Mouse (Mus musculus) midbrain, embryonic 13.5 days (tissue): ENCODE data around the gene Ubtfl1. TPM values are rescaled to one million over a fixed set of nuclear protein-coding genes. Genes with fewer than 3 reads are reported as not detected.
"Not testable (repeated sequence)": the region's sequence is repeated elsewhere in the genome, so short reads cannot be mapped to it uniquely, and the experiment has no call there.

Experiments
- ATAC-seq: fragments of 200-750 bp; cut with Nextera tagmentation; 2 replicates; pipeline ENCODE4 v1.8.0; 2017; ENCODE audit warnings: mild to moderate bottlenecking, moderate TSS enrichment, moderate library complexity
- H3K27ac ChIP-seq: fragments of 300-500 bp; sonication (generic); 2 replicates; pipeline ENCODE4 v1.5.1; 2015; ENCODE audit warnings: inconsistent platforms, mild to moderate bottlenecking, moderate library complexity
- H3K27me3 ChIP-seq: fragments of 300-500 bp; sonication (generic); 2 replicates; pipeline ENCODE4 v1.6.1; 2015; ENCODE audit warnings: mild to moderate bottlenecking, inconsistent platforms
- H3K36me3 ChIP-seq: fragments of 300-500 bp; sonication (generic); 2 replicates; pipeline ENCODE4 v1.6.1; 2015; ENCODE audit warnings: mild to moderate bottlenecking, inconsistent platforms
- H3K4me1 ChIP-seq: fragments of 300-500 bp; sonication (generic); replicated peaks from 2 replicates; pipeline ENCODE4 v1.6.1; 2015; ENCODE audit warnings: inconsistent platforms
- H3K4me2 ChIP-seq: fragments of 300-500 bp; sonication (generic); replicated peaks from 2 replicates; pipeline ENCODE4 v1.6.1; 2015; ENCODE audit warnings: moderate library complexity, mild to moderate bottlenecking, inconsistent platforms
- H3K4me3 ChIP-seq: fragments of 300-500 bp; sonication (generic); replicated peaks from 2 replicates; pipeline ENCODE4 v1.5.1; 2015; ENCODE audit warnings: mild to moderate bottlenecking, inconsistent platforms
- H3K9ac ChIP-seq: fragments of 300-500 bp; sonication (generic); replicated peaks from 2 replicates; pipeline ENCODE4 v1.6.1; 2015; ENCODE audit warnings: mild to moderate bottlenecking, inconsistent platforms
- H3K9me3 ChIP-seq: fragments of 300-500 bp; sonication (generic); 2 replicates; pipeline ENCODE4 v1.6.1; 2016; ENCODE audit warnings: mild to moderate bottlenecking, inconsistent platforms
- WGBS: fragments of 180-500 bp; shearing (Covaris S2); methylation state at CpG from one replicate; pipeline ENCODE4 v1.1.7; 2015; 5-methylcytosine and 5-hydroxymethylcytosine counted together
- microRNA-seq: library from miRNA; unstranded; fragments of <30 nt; microRNA quantifications from one replicate; pipeline ENCODE4, GENCODE M21; 2016
- polyA plus RNA-seq: library from polyadenylated mRNA; unstranded; fragments of >200 nt; fragmentation: Nextera tagmentation; extraction: Ambion mirVana; gene quantifications from 2 replicates; pipeline ENCODE4 v1.2.1, GENCODE M21; 2015

The Ubtfl1 gene
- polyA plus RNA-seq, result not detected in 2 replicates

GRCm38 (mm10) chr9:18404118-18404517, at the start of gene Ubtfl1:
Gene Ubtfl1, plus strand, starts transcription at chr9:18404418.
- no peak for ATAC-seq

GRCm38 (mm10) chr9:18373026-18373425, 31.2 kb upstream of the Ubtfl1 start:
- not testable (repeated sequence) for H3K9ac ChIP-seq, H3K27ac ChIP-seq, H3K9me3 ChIP-seq, ATAC-seq, H3K4me2 ChIP-seq, H3K4me1 ChIP-seq, H3K36me3 ChIP-seq, H3K27me3 ChIP-seq, H3K4me3 ChIP-seq
- WGBS, result 84% methylated on average over 1 of the region's 1 CpGs

More at GRCm38 (mm10) chr9:18404118-18404517, at the start of gene Ubtfl1:
- no peaks in the 10 kb centered on the region for H3K4me1 ChIP-seq
- no peak within 1 kb of the TSS for H3K4me3 ChIP-seq
- H3K27me3 ChIP-seq, result no peaks in the 10 kb centered on the region
- no peaks in the 10 kb centered on the region for H3K9me3 ChIP-seq
- WGBS, result 58% methylated on average over 1 of the region's 1 CpGs
- H3K27ac ChIP-seq, result no peak within 1 kb of the TSS
- no peaks in the 10 kb centered on the region for H3K36me3 ChIP-seq
- H3K9ac ChIP-seq, result no peak within 1 kb of the TSS
- no peak within 1 kb of the TSS for H3K4me2 ChIP-seq

GRCm38 (mm10) chr9:18385782-18386181, 18.4 kb upstream of the Ubtfl1 start:
- H3K4me3 ChIP-seq, result no peak overlapping the region
- no peaks in the 10 kb centered on the region for H3K4me1 ChIP-seq
- H3K27ac ChIP-seq, result no peak overlapping the region
- no peak overlapping the region for H3K9ac ChIP-seq
- H3K9me3 ChIP-seq, result no peaks in the 10 kb centered on the region
- ATAC-seq, result no peak
- WGBS, result 41% methylated on average over 6 of the region's 6 CpGs
- no peaks in the 10 kb centered on the region for H3K27me3 ChIP-seq
- no peak overlapping the region for H3K4me2 ChIP-seq
- H3K36me3 ChIP-seq, result no peaks in the 10 kb centered on the region

GRCm38 (mm10) chr9:18399629-18400028, 4.6 kb upstream of the Ubtfl1 start:
- no peak for ATAC-seq
- H3K36me3 ChIP-seq, result no peaks in the 10 kb centered on the region
- H3K9me3 ChIP-seq, result no peaks in the 10 kb centered on the region
- H3K4me3 ChIP-seq, result no peak overlapping the region
- H3K4me1 ChIP-seq, result no peaks in the 10 kb centered on the region
- no peak overlapping the region for H3K27ac ChIP-seq
- no peak overlapping the region for H3K9ac ChIP-seq
- no peaks in the 10 kb centered on the region for H3K27me3 ChIP-seq
- WGBS, result 69% methylated on average over 1 of the region's 1 CpGs
- no peak overlapping the region for H3K4me2 ChIP-seq

- not testable (repeated sequence) for ATAC-seq, H3K4me2 ChIP-seq, H3K4me3 ChIP-seq, H3K27me3 ChIP-seq, H3K9ac ChIP-seq, H3K27ac ChIP-seq, H3K36me3 ChIP-seq, H3K4me1 ChIP-seq, H3K9me3 ChIP-seq
- WGBS, result 73% methylated on average over 2 of the region's 2 CpGs
These were observed 1.3 kb upstream of the Ubtfl1 start, which contains the start of gene Naalad2 for GRCm38 (mm10) chr9:18402895-18403294. Gene Naalad2, minus strand, starts transcription at chr9:18402995.

- H3K9me3 ChIP-seq, H3K4me2 ChIP-seq, H3K9ac ChIP-seq, ATAC-seq, H3K27me3 ChIP-seq, H3K4me1 ChIP-seq, H3K36me3 ChIP-seq, H3K27ac ChIP-seq, H3K4me3 ChIP-seq: not testable (repeated sequence)
- 83% methylated on average over 4 of the region's 4 CpGs for WGBS
These were observed 8.2 kb downstream of the Ubtfl1 start for GRCm38 (mm10) chr9:18412371-18412770.

- Histone ChIP-seq H3K9ac (no peak within 1 kb of the TSS), H3K4me1 (no peaks in the 10 kb centered on the region)
These were observed 26.1 kb downstream of the Ubtfl1 start, which contains the start of gene Mbd3l2 for GRCm38 (mm10) chr9:18430354-18430753. Gene Mbd3l2, plus strand, starts transcription at chr9:18430654.

GRCm38 (mm10) chr9:18431687-18432086, 27.5 kb downstream of the Ubtfl1 start:
- H3K4me3 ChIP-seq, result no peak overlapping the region
- no peak overlapping the region for H3K4me2 ChIP-seq
- H3K27ac ChIP-seq, result no peak overlapping the region
- WGBS, result 92% methylated on average over 10 of the region's 10 CpGs
- ATAC-seq, result no peak
- no peaks in the 10 kb centered on the region for H3K27me3 ChIP-seq
- no peaks in the 10 kb centered on the region for H3K4me1 ChIP-seq
- H3K9me3 ChIP-seq, result no peaks in the 10 kb centered on the region
- H3K36me3 ChIP-seq, result no peaks in the 10 kb centered on the region
- no peak overlapping the region for H3K9ac ChIP-seq

More at GRCm38 (mm10) chr9:18430354-18430753, 26.1 kb downstream of the Ubtfl1 start, which contains the start of gene Mbd3l2:
- H3K4me2 ChIP-seq, result no peak within 1 kb of the TSS
- no peak within 1 kb of the TSS for H3K4me3 ChIP-seq
- no peak for ATAC-seq
- no peaks in the 10 kb centered on the region for H3K9me3 ChIP-seq
- H3K27me3 ChIP-seq, result no peaks in the 10 kb centered on the region
- H3K36me3 ChIP-seq, result no peaks in the 10 kb centered on the region
- no peak within 1 kb of the TSS for H3K27ac ChIP-seq

- no peak for ATAC-seq
- H3K4me3 ChIP-seq, result no peak overlapping the region
- peaks cover 5% of the 10 kb centered on the region; the same call in 1 of the 2 replicates for H3K9me3 ChIP-seq
- WGBS, result 80% methylated on average over 4 of the region's 4 CpGs
- H3K4me2 ChIP-seq, result no peak overlapping the region
- no peak overlapping the region for H3K27ac ChIP-seq
- H3K9ac ChIP-seq, result no peak overlapping the region
- no peaks in the 10 kb centered on the region for H3K27me3 ChIP-seq
- H3K36me3 ChIP-seq, result peaks cover 62% of the 10 kb centered on the region
- H3K4me1 ChIP-seq, result no peaks in the 10 kb centered on the region
These were observed 52.3 kb downstream of the Ubtfl1 start for GRCm38 (mm10) chr9:18456520-18456919.

Small RNAs within 50 kb of the gene (microRNA-seq; reads per million reads assigned to microRNA genes)
- gene Gm22854, result not detected

Other genes with a start within 250 kb of the Ubtfl1 start
- 141 and 148 TPM in 2 replicates for gene Chordc1, start 112.3 kb upstream of the Ubtfl1 start, polyA plus RNA-seq
- gene Naalad2, start 1.4 kb upstream of the Ubtfl1 start, polyA plus RNA-seq, result 1.3 and 1.6 TPM in 2 replicates
- gene Mbd3l2, start 26.2 kb downstream of the Ubtfl1 start, polyA plus RNA-seq, result 0.07 and 0.09 TPM in 2 replicates
- 45.2 and 46.7 TPM in 2 replicates for gene Zfp558, start 73.8 kb downstream of the Ubtfl1 start, polyA plus RNA-seq
- not detected in 2 replicates for gene Mbd3l1, start 73.9 kb downstream of the Ubtfl1 start, polyA plus RNA-seq